Mouse (Mus musculus) stomach, embryonic 16.5 days (tissue): ENCODE measurements around the gene 1700001J03Rik. TPM values are rescaled to one million over a fixed set of nuclear protein-coding genes. Genes with fewer than 3 reads are reported as not detected.
"Not testable (repeated sequence)": the region's sequence is repeated elsewhere in the genome, so short reads cannot be mapped to it uniquely, and the experiment has no call there.

Experiments used
- ATAC-seq: fragments of 200-750 bp; cut with Nextera tagmentation; 2 replicates; pipeline ENCODE4 v1.8.0; 2017; ENCODE audit warnings: moderate number of reproducible peaks, moderate TSS enrichment; ENCODE audit not compliant: insufficient read depth, low FRiP score
- H3K27ac ChIP-seq: fragments of 300-500 bp; sonication (generic); 2 replicates; pipeline ENCODE4 v1.5.1; 2014; ENCODE audit warnings: low read length
- H3K27me3 ChIP-seq: fragments of 300-500 bp; sonication (generic); 2 replicates; pipeline ENCODE4 v1.6.1; 2014; ENCODE audit warnings: low read length, control low read depth, mixed read lengths; ENCODE audit not compliant: control insufficient read depth, insufficient read depth
- H3K36me3 ChIP-seq: fragments of 300-500 bp; sonication (generic); 2 replicates; pipeline ENCODE4 v1.6.1; 2014; ENCODE audit warnings: low read length; ENCODE audit not compliant: control insufficient read depth, insufficient read depth
- H3K4me1 ChIP-seq: fragments of 300-500 bp; sonication (generic); 2 replicates; pipeline ENCODE4 v1.6.1; 2014; ENCODE audit warnings: low read length, control low read depth, mixed read lengths; ENCODE audit not compliant: control insufficient read depth, insufficient read depth
- H3K4me2 ChIP-seq: fragments of 300-500 bp; sonication (generic); 2 replicates; pipeline ENCODE4 v1.6.1; 2014; ENCODE audit warnings: low read depth, low read length, mixed read lengths
- H3K4me3 ChIP-seq: fragments of 300-500 bp; sonication (generic); replicated peaks from 2 replicates; pipeline ENCODE4 v1.5.1; 2014; ENCODE audit warnings: mild to moderate bottlenecking, low read length
- H3K9ac ChIP-seq: fragments of 300-500 bp; sonication (generic); 2 replicates; pipeline ENCODE4 v1.6.1; 2014; ENCODE audit warnings: low read length
- H3K9me3 ChIP-seq: fragments of 300-500 bp; sonication (generic); replicated peaks from 2 replicates; pipeline ENCODE4 v1.6.1; 2016; ENCODE audit warnings: low read length, control low read depth; ENCODE audit not compliant: control insufficient read depth
- WGBS: fragments of 180-500 bp; shearing (Covaris S2); extraction: QIAGEN DNeasy Blood & Tissue Kit; methylation state at CpG from one replicate; pipeline ENCODE4 v1.1.7; 2014; 5-methylcytosine and 5-hydroxymethylcytosine counted together
- polyA plus RNA-seq: library from polyadenylated mRNA; unstranded; fragments of >200 nt; fragmentation: Nextera tagmentation; extraction: Ambion mirVana; gene quantifications from 2 replicates; pipeline ENCODE4 v1.2.1, GENCODE M21; 2015

Gene 1700001J03Rik
- polyA plus RNA-seq, 1 experiment from 2014 or later: not detected

GRCm38 (mm10) chr5:146193360-146193759 lies 8.3 kb upstream of the 1700001J03Rik start:
- 78% methylated on average over 8 of the region's 8 CpGs for WGBS
- Histone ChIP-seq H3K27me3 (no peaks in the 10 kb centered on the region), H3K4me3 (no peak overlapping the region), H3K4me1 (no peaks in the 10 kb centered on the region), H3K4me2 (no peak overlapping the region), H3K36me3 (no peaks in the 10 kb centered on the region), H3K9ac (no peak overlapping the region), H3K9me3 (no peaks in the 10 kb centered on the region), H3K27ac (no peak overlapping the region)
- ATAC-seq: no peak

GRCm38 (mm10) chr5:146190501-146191269 lies 5.6 kb upstream of the 1700001J03Rik start:
- Histone ChIP-seq H3K36me3 (no peaks in the 10 kb centered on the region), H3K9ac (no peak overlapping the region), H3K4me1 (no peaks in the 10 kb centered on the region), H3K4me2 (no peak overlapping the region), H3K9me3 (no peaks in the 10 kb centered on the region), H3K27me3 (no peaks in the 10 kb centered on the region), H3K27ac (no peak overlapping the region), H3K4me3 (no peak overlapping the region)
- no peak for ATAC-seq
- 56% methylated on average over 3 of the region's 3 CpGs for WGBS

- H3K9me3 ChIP-seq: no peaks in the 10 kb centered on the region
- no peak for ATAC-seq
- no peaks in the 10 kb centered on the region for H3K4me1 ChIP-seq
- no peak overlapping the region for H3K9ac ChIP-seq
- no peak overlapping the region for H3K4me2 ChIP-seq
- H3K36me3 ChIP-seq: no peaks in the 10 kb centered on the region
- H3K27me3 ChIP-seq: no peaks in the 10 kb centered on the region
- no peak overlapping the region for H3K27ac ChIP-seq
- H3K4me3 ChIP-seq: no peak overlapping the region
- WGBS: 51% methylated on average over 4 of the region's 4 CpGs
Observed at GRCm38 (mm10) chr5:146190093-146190492, 5.0 kb upstream of the 1700001J03Rik start.

- no peak for ATAC-seq
- Histone ChIP-seq H3K4me2 (no peak overlapping the region), H3K27ac (no peak overlapping the region), H3K9ac (no peak overlapping the region), H3K4me3 (no peak overlapping the region), H3K36me3 (no peaks in the 10 kb centered on the region), H3K9me3 (no peaks in the 10 kb centered on the region), H3K27me3 (no peaks in the 10 kb centered on the region), H3K4me1 (no peaks in the 10 kb centered on the region)
- WGBS: 87% methylated on average over 7 of the region's 7 CpGs
Observed at GRCm38 (mm10) chr5:146188712-146189111, 3.6 kb upstream of the 1700001J03Rik start.

DNA sequence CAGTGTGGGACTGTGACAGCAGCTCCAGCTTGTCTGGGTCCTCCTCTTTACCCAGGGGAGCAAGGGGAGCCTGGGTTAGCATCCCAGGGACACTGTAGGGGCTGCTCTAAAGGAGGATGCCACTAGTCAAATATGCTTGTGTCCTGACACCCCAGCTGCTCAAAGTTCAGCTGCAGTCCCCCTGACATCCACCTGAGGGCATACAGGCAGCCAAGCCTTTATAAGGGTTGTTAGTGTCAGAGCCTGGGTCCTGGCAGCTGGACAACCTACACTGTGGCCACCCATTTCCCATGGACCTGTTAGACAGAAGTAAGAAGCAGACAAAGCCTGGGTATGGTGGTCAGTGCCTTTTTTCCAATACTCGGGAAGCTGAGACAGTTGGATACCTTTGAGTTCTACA lies 3.0 kb upstream of the 1700001J03Rik start:
- H3K9ac ChIP-seq: no peak overlapping the region
- no peaks in the 10 kb centered on the region for H3K9me3 ChIP-seq
- H3K4me3 ChIP-seq: no peak overlapping the region
- H3K36me3 ChIP-seq: no peaks in the 10 kb centered on the region
- no peak overlapping the region for H3K4me2 ChIP-seq
- 84% methylated on average over 1 of the region's 1 CpGs for WGBS
- no peaks in the 10 kb centered on the region for H3K4me1 ChIP-seq
- H3K27me3 ChIP-seq: no peaks in the 10 kb centered on the region
- no peak for ATAC-seq
- H3K27ac ChIP-seq: no peak overlapping the region

DNA sequence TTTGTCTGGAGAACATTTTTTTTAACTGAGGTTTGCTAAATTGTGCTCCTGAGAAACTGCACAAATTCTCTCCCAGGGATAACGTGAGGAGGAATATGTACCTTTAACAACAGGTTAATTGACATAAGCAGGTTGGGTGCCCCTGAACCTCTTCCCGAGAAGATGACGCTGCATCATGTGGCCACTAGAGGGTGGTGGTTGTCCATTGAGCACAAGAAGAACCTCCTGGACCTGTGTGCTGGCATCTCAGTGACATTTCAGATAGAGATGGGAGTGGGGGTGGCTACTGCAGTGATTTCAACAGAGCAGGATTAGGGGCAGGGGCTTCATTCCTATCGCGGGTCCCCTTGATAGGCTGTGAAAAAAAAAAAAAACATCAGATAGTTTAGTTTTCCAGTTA lies 2.3 kb upstream of the 1700001J03Rik start:
- not testable (repeated sequence) for H3K36me3 ChIP-seq, H3K9ac ChIP-seq, H3K4me3 ChIP-seq, H3K9me3 ChIP-seq, H3K27ac ChIP-seq, H3K27me3 ChIP-seq, H3K4me2 ChIP-seq, ATAC-seq, H3K4me1 ChIP-seq
- 22% methylated on average over 5 of the region's 5 CpGs for WGBS

GRCm38 (mm10) chr5:146172744-146173143 lies 12.4 kb downstream of the 1700001J03Rik start:
- H3K27ac ChIP-seq, H3K27me3 ChIP-seq, H3K4me3 ChIP-seq, H3K9me3 ChIP-seq, H3K36me3 ChIP-seq, H3K9ac ChIP-seq, H3K4me2 ChIP-seq, ATAC-seq, H3K4me1 ChIP-seq: not testable (repeated sequence)
- 50% methylated on average over 4 of the region's 4 CpGs for WGBS

GRCm38 (mm10) chr5:146170621-146171020 lies 14.5 kb downstream of the 1700001J03Rik start, which contains the start of gene Gm6309:
Gm6309 (minus strand) TSS chr5:146170721.
- not testable (repeated sequence) for H3K36me3 ChIP-seq, H3K9me3 ChIP-seq, H3K4me2 ChIP-seq, H3K27ac ChIP-seq, ATAC-seq, H3K4me1 ChIP-seq, H3K4me3 ChIP-seq, H3K27me3 ChIP-seq, H3K9ac ChIP-seq
- WGBS: 75% methylated on average over 2 of the region's 2 CpGs

GRCm38 (mm10) chr5:146160439-146160838 lies 24.7 kb downstream of the 1700001J03Rik start, which contains the start of gene Gm5565:
Gm5565 (minus strand) TSS chr5:146160539.
- not testable (repeated sequence) for ATAC-seq, H3K4me1 ChIP-seq, H3K4me2 ChIP-seq, H3K9ac ChIP-seq, H3K27me3 ChIP-seq, H3K9me3 ChIP-seq, H3K36me3 ChIP-seq, H3K4me3 ChIP-seq, H3K27ac ChIP-seq
- 93% methylated on average over 3 of the region's 3 CpGs for WGBS
